Mouse (Mus musculus): ENCODE results near the gene Ccdc189. TPM values are rescaled to one million over a fixed set of nuclear protein-coding genes. Genes with fewer than 3 reads are reported as not detected.

Gene Ccdc189
- polyA plus RNA-seq, 1 experiment from 2014 or later, result 3.0 TPM

GRCm38 (mm10) chr7:127564381-127565150 is 23.8 kb downstream of the Ccdc189 start:
- ATAC-seq, result no peak
- 0 out of 2 replicates have a peak, but pooled peaks have one; percentile 4 for TF ChIP-seq CTCF (IDR thresholded peaks at IDR 0.05; ENCODE audit: low read depth)
- Histone ChIP-seq H3K9me3 (ENCODE audit: control insufficient read depth) (no peaks in the 10 kb centered on the region), H3K36me3 (ENCODE audit: control insufficient read depth, insufficient read depth) (peaks cover 32% of the 10 kb centered on the region), H3K4me1 (replicated peaks; ENCODE audit: control insufficient read depth, insufficient read depth, low read length) (no peaks in the 10 kb centered on the region), H3K9ac (ENCODE audit: low read depth, low read length) (no peak overlapping the region), H3K27me3 (replicated peaks; ENCODE audit: control insufficient read depth, insufficient read depth, low read length) (no peaks in the 10 kb centered on the region), H3K4me3 (ENCODE audit: low read depth, low read length) (no peak overlapping the region), H3K4me2 (replicated peaks; ENCODE audit: low read depth) (no peak overlapping the region), H3K27ac (ENCODE audit: low read depth, low read length) (no peak overlapping the region)
- 83% methylated on average over 6 of the region's 6 CpGs for whole genome bisulfite sequencing

- Histone ChIP-seq H3K27ac (ENCODE audit: low read depth, low read length) (no peak within 1 kb of the TSS), H3K9me3 (ENCODE audit: control insufficient read depth) (no peaks in the 10 kb centered on the region), H3K36me3 (ENCODE audit: control insufficient read depth, insufficient read depth) (peaks cover 60% of the 10 kb centered on the region), H3K27me3 (replicated peaks; ENCODE audit: control insufficient read depth, insufficient read depth, low read length) (no peaks in the 10 kb centered on the region), H3K4me1 (replicated peaks; ENCODE audit: control insufficient read depth, insufficient read depth, low read length) (no peaks in the 10 kb centered on the region), H3K4me2 (replicated peaks; ENCODE audit: low read depth) (no peak within 1 kb of the TSS), H3K4me3 (ENCODE audit: low read depth, low read length) (no peak within 1 kb of the TSS), H3K9ac (ENCODE audit: low read depth, low read length) (no peak within 1 kb of the TSS)
- 89% methylated on average over 5 of the region's 5 CpGs for WGBS
- TF ChIP-seq CTCF (IDR thresholded peaks at IDR 0.05; ENCODE audit: low read depth), result no peak
- ATAC-seq, result no peak
Observed at GRCm38 (mm10) chr7:127561340-127561858, 27.0 kb downstream of the Ccdc189 start, which contains the start of gene Tmem265. Gene Tmem265, plus strand, starts transcription at chr7:127561390.

- Histone ChIP-seq H3K4me3 (ENCODE audit: low read depth, low read length) (no peak overlapping the region), H3K27ac (ENCODE audit: low read depth, low read length) (no peak overlapping the region), H3K36me3 (ENCODE audit: control insufficient read depth, insufficient read depth) (peaks cover 63% of the 10 kb centered on the region), H3K4me2 (replicated peaks; ENCODE audit: low read depth) (no peak overlapping the region), H3K4me1 (replicated peaks; ENCODE audit: control insufficient read depth, insufficient read depth, low read length) (no peaks in the 10 kb centered on the region), H3K27me3 (replicated peaks; ENCODE audit: control insufficient read depth, insufficient read depth, low read length) (no peaks in the 10 kb centered on the region), H3K9ac (ENCODE audit: low read depth, low read length) (no peak overlapping the region), H3K9me3 (ENCODE audit: control insufficient read depth) (no peaks in the 10 kb centered on the region)
- 95% methylated on average over 11 of the region's 11 CpGs for WGBS
- 0 out of 2 replicates have a peak, but pooled peaks have one; percentile 17 for ATAC-seq
- TF ChIP-seq CTCF (IDR thresholded peaks at IDR 0.05; ENCODE audit: low read depth), result no peak
Observed at GRCm38 (mm10) chr7:127560580-127560979, 27.8 kb downstream of the Ccdc189 start.

- WGBS, result 89% methylated on average over 8 of the region's 8 CpGs
- H3K36me3 ChIP-seq (ENCODE audit: control insufficient read depth, insufficient read depth), result peaks cover 66% of the 10 kb centered on the region
- ATAC-seq, result no peak
Observed at GRCm38 (mm10) chr7:127551558-127551957, 36.8 kb downstream of the Ccdc189 start.

GRCm38 (mm10) chr7:127549116-127549835 is 39.1 kb downstream of the Ccdc189 start:
- no peak for ATAC-seq
- Histone ChIP-seq H3K9ac (ENCODE audit: low read depth, low read length) (no peak overlapping the region), H3K27me3 (replicated peaks; ENCODE audit: control insufficient read depth, insufficient read depth, low read length) (no peaks in the 10 kb centered on the region), H3K9me3 (ENCODE audit: control insufficient read depth) (no peaks in the 10 kb centered on the region), H3K27ac (ENCODE audit: low read depth, low read length) (no peak overlapping the region), H3K4me3 (ENCODE audit: low read depth, low read length) (no peak overlapping the region), H3K4me1 (replicated peaks; ENCODE audit: control insufficient read depth, insufficient read depth, low read length) (no peaks in the 10 kb centered on the region), H3K4me2 (replicated peaks; ENCODE audit: low read depth) (no peak overlapping the region), H3K36me3 (ENCODE audit: control insufficient read depth, insufficient read depth) (peaks cover 60% of the 10 kb centered on the region)
- whole genome bisulfite sequencing, result 85% methylated on average over 15 of the region's 15 CpGs
- TF ChIP-seq CTCF (IDR thresholded peaks at IDR 0.05; ENCODE audit: low read depth), result no peak

More at GRCm38 (mm10) chr7:127551558-127551957, 36.8 kb downstream of the Ccdc189 start:
- no peak overlapping the region for H3K4me2 ChIP-seq (replicated peaks; ENCODE audit: low read depth)
- H3K9me3 ChIP-seq (ENCODE audit: control insufficient read depth), result no peaks in the 10 kb centered on the region
- H3K27me3 ChIP-seq (replicated peaks; ENCODE audit: control insufficient read depth, insufficient read depth, low read length), result no peaks in the 10 kb centered on the region
- no peak overlapping the region for H3K27ac ChIP-seq (ENCODE audit: low read depth, low read length)
- no peak overlapping the region for H3K4me3 ChIP-seq (ENCODE audit: low read depth, low read length)
- no peak for TF ChIP-seq CTCF (IDR thresholded peaks at IDR 0.05; ENCODE audit: low read depth)
- no peak overlapping the region for H3K9ac ChIP-seq (ENCODE audit: low read depth, low read length)
- H3K4me1 ChIP-seq (replicated peaks; ENCODE audit: control insufficient read depth, insufficient read depth, low read length), result no peaks in the 10 kb centered on the region

GRCm38 (mm10) chr7:127541671-127542070 is 46.7 kb downstream of the Ccdc189 start:
- ATAC-seq, result no peak
- WGBS, result 89% methylated on average over 3 of the region's 3 CpGs
- H3K36me3 ChIP-seq (ENCODE audit: control insufficient read depth, insufficient read depth), result peaks cover 84% of the 10 kb centered on the region
- peak overlapping the region; percentile 50; the same call in 1 of the 2 replicates for H3K27ac ChIP-seq (ENCODE audit: low read depth, low read length)
- no peaks in the 10 kb centered on the region for H3K9me3 ChIP-seq (ENCODE audit: control insufficient read depth)
- no peaks in the 10 kb centered on the region for H3K4me1 ChIP-seq (replicated peaks; ENCODE audit: control insufficient read depth, insufficient read depth, low read length)
- TF ChIP-seq CTCF (IDR thresholded peaks at IDR 0.05; ENCODE audit: low read depth), result no peak
- H3K4me3 ChIP-seq (ENCODE audit: low read depth, low read length), result no peak overlapping the region
- no peaks in the 10 kb centered on the region for H3K27me3 ChIP-seq (replicated peaks; ENCODE audit: control insufficient read depth, insufficient read depth, low read length)
- no peak overlapping the region for H3K9ac ChIP-seq (ENCODE audit: low read depth, low read length)
- no peak overlapping the region for H3K4me2 ChIP-seq (replicated peaks; ENCODE audit: low read depth)

Other genes starting within 250 kb of the Ccdc189 start
- gene Zfp768, start 243.0 kb downstream of the Ccdc189 start, polyA plus RNA-seq (2015; fragmentation: Nextera tagmentation; extraction: Ambion mirVana), result 16.3 and 18.0 TPM in 2 replicates
- gene Zfp747, start 212.5 kb downstream of the Ccdc189 start, polyA plus RNA-seq (2015; fragmentation: Nextera tagmentation; extraction: Ambion mirVana), result 7.3 and 9.0 TPM in 2 replicates
- gene 9130019O22Rik, start 201.4 kb downstream of the Ccdc189 start, polyA plus RNA-seq (2015; fragmentation: Nextera tagmentation; extraction: Ambion mirVana), result 4.7 and 5.8 TPM in 2 replicates
- gene E430018J23Rik, start 195.0 kb downstream of the Ccdc189 start, polyA plus RNA-seq (2015; fragmentation: Nextera tagmentation; extraction: Ambion mirVana), result 6.8 and 8.0 TPM in 2 replicates
- 4.8 and 5.2 TPM in 2 replicates for gene Zfp764, start 181.8 kb downstream of the Ccdc189 start, polyA plus RNA-seq (2015; fragmentation: Nextera tagmentation; extraction: Ambion mirVana)
- gene Zfp688, start 166.5 kb downstream of the Ccdc189 start, polyA plus RNA-seq (2015; fragmentation: Nextera tagmentation; extraction: Ambion mirVana), result 18.6 and 22.0 TPM in 2 replicates
- 2.2 and 2.6 TPM in 2 replicates for gene Zfp689, start 139.4 kb downstream of the Ccdc189 start, polyA plus RNA-seq (2015; fragmentation: Nextera tagmentation; extraction: Ambion mirVana)
- 31.5 and 33.9 TPM in 2 replicates for gene Prr14, start 129.0 kb downstream of the Ccdc189 start, polyA plus RNA-seq (2015; fragmentation: Nextera tagmentation; extraction: Ambion mirVana)
- 8.1 and 9.4 TPM in 2 replicates for gene Fbrs, start 109.4 kb downstream of the Ccdc189 start, polyA plus RNA-seq (2015; fragmentation: Nextera tagmentation; extraction: Ambion mirVana)
- 12.3 and 12.5 TPM in 2 replicates for gene Srcap, start 76.6 kb downstream of the Ccdc189 start, polyA plus RNA-seq (2015; fragmentation: Nextera tagmentation; extraction: Ambion mirVana)
- 5.0 and 6.6 TPM in 2 replicates for gene Gm42715, start 69.0 kb downstream of the Ccdc189 start, polyA plus RNA-seq (2015; fragmentation: Nextera tagmentation; extraction: Ambion mirVana)
- 1.9 and 3.8 TPM in 2 replicates for gene Tmem265, start 27.2 kb downstream of the Ccdc189 start, polyA plus RNA-seq (2015; fragmentation: Nextera tagmentation; extraction: Ambion mirVana)
- gene Phkg2, start 15.3 kb downstream of the Ccdc189 start, polyA plus RNA-seq (2015; fragmentation: Nextera tagmentation; extraction: Ambion mirVana), result 25.1 and 25.7 TPM in 2 replicates
- gene Rnf40, start 172 bp upstream of the Ccdc189 start, polyA plus RNA-seq (2015; fragmentation: Nextera tagmentation; extraction: Ambion mirVana), result 16.7 and 20.6 TPM in 2 replicates
- 3.0 and 3.8 TPM in 2 replicates for gene Zfp629, start 27.2 kb upstream of the Ccdc189 start, polyA plus RNA-seq (2015; fragmentation: Nextera tagmentation; extraction: Ambion mirVana)
- gene Bcl7c, start 120.3 kb upstream of the Ccdc189 start, polyA plus RNA-seq (2015; fragmentation: Nextera tagmentation; extraction: Ambion mirVana), result 26.6 and 27.7 TPM in 2 replicates
- 4.1 TPM in 2 replicates for gene Ctf1, start 124.1 kb upstream of the Ccdc189 start, polyA plus RNA-seq (2015; fragmentation: Nextera tagmentation; extraction: Ambion mirVana)
- not detected in 2 replicates for gene Ctf2, start 143.6 kb upstream of the Ccdc189 start, polyA plus RNA-seq (2015; fragmentation: Nextera tagmentation; extraction: Ambion mirVana)
- 2.1 and 2.2 TPM in 2 replicates for gene Fbxl19, start 155.9 kb upstream of the Ccdc189 start, polyA plus RNA-seq (2015; fragmentation: Nextera tagmentation; extraction: Ambion mirVana)
- gene Orai3, start 181.2 kb upstream of the Ccdc189 start, polyA plus RNA-seq (2015; fragmentation: Nextera tagmentation; extraction: Ambion mirVana), result 18.7 and 21.8 TPM in 2 replicates
- 9.7 and 9.9 TPM in 2 replicates for gene Setd1a, start 188.1 kb upstream of the Ccdc189 start, polyA plus RNA-seq (2015; fragmentation: Nextera tagmentation; extraction: Ambion mirVana)
- gene Gm49388, start 197.0 kb upstream of the Ccdc189 start, polyA plus RNA-seq (2015; fragmentation: Nextera tagmentation; extraction: Ambion mirVana), result not detected in 2 replicates
- gene Hsd3b7, start 212.0 kb upstream of the Ccdc189 start, polyA plus RNA-seq (2015; fragmentation: Nextera tagmentation; extraction: Ambion mirVana), result 35.2 and 37.3 TPM in 2 replicates
- gene Stx4a, start 235.7 kb upstream of the Ccdc189 start, polyA plus RNA-seq (2015; fragmentation: Nextera tagmentation; extraction: Ambion mirVana), result 38.9 and 46.6 TPM in 2 replicates
- gene Stx1b, start 236.0 kb upstream of the Ccdc189 start, polyA plus RNA-seq (2015; fragmentation: Nextera tagmentation; extraction: Ambion mirVana), result 0.74 and 1.1 TPM in 2 replicates

Data from intestine, postnatal 0 days (tissue).